Mouse (Mus musculus): Measurements from ENCODE around the gene Kctd4. TPM values are rescaled to one million over a fixed set of nuclear protein-coding genes. Genes with fewer than 3 reads are reported as not detected.
A peak's percentile ranks its signal among the peaks of the same experiment; 100 is the strongest.
"Not testable (repeated sequence)": the region's sequence is repeated elsewhere in the genome, so short reads cannot be mapped to it uniquely, and the experiment has no call there.

Gene Kctd4
- total RNA-seq (2021) = 10 to 100 TPM; 18.6 to 19.7 TPM
- long read RNA-seq, experiment 1, partial matches to known transcripts = 9 of 10 reads
- long read RNA-seq, experiment 1, other reads (novel, unspliced or antisense) = 1 of 10 reads
- long read RNA-seq, experiment 2, partial matches to known transcripts = 0 of 9 reads
- long read RNA-seq, experiment 2, other reads (novel, unspliced or antisense) = 9 of 9 reads

- Histone ChIP-seq H3K4me3 (no peak within 1 kb of the TSS), H3K27ac (no peak within 1 kb of the TSS)
- intact Hi-C loops (cut with DNase I) = no loop called here
- no peak for TF ChIP-seq CTCF (IDR thresholded peaks at IDR 0.05)
- DNase-seq (ENCODE audit: extremely low spot score in 1 of 2, low spot score in 2 of 2) = no peak
These were observed at the start of gene Kctd4 for GRCm38 (mm10) chr14:75954766-75955165. Gene Kctd4 (plus strand): TSS chr14:75955009.

GRCm38 (mm10) chr14:75906931-75907330 lies 47.9 kb upstream of the Kctd4 start:
- Histone ChIP-seq H3K27ac (no peak overlapping the region), H3K4me3 (no peak overlapping the region)
- no peak for TF ChIP-seq CTCF (IDR thresholded peaks at IDR 0.05)
- no peak for DNase-seq (ENCODE audit: extremely low spot score in 1 of 2, low spot score in 2 of 2)
- intact Hi-C loops (cut with DNase I) = no loop called here

GRCm38 (mm10) chr14:75911968-75912367 lies 42.8 kb upstream of the Kctd4 start:
- no peak for DNase-seq (ENCODE audit: extremely low spot score in 1 of 2, low spot score in 2 of 2)
- no peak for TF ChIP-seq CTCF (IDR thresholded peaks at IDR 0.05)
- intact Hi-C loops (cut with DNase I) = no loop called here
- peak overlapping the region; percentile 74 for H3K27ac ChIP-seq
- no peak overlapping the region for H3K4me3 ChIP-seq

- peak overlapping the region; percentile 74; the same call in 1 of the 2 replicates for H3K27ac ChIP-seq
- no peak for DNase-seq (ENCODE audit: extremely low spot score in 1 of 2, low spot score in 2 of 2)
- intact Hi-C loops (cut with DNase I) = no loop called here
- no peak overlapping the region for H3K4me3 ChIP-seq
- no peak for TF ChIP-seq CTCF (IDR thresholded peaks at IDR 0.05)
These were observed 42.1 kb upstream of the Kctd4 start for GRCm38 (mm10) chr14:75912665-75913064.

- Histone ChIP-seq H3K4me3 (no peak overlapping the region), H3K27ac (no peak overlapping the region)
- intact Hi-C loops (cut with DNase I) = no loop called here
- no peak for TF ChIP-seq CTCF (IDR thresholded peaks at IDR 0.05)
- no peak for DNase-seq (ENCODE audit: extremely low spot score in 1 of 2, low spot score in 2 of 2)
These were observed 31.3 kb upstream of the Kctd4 start for GRCm38 (mm10) chr14:75923314-75924052.

- H3K27ac ChIP-seq; intact Hi-C loops (cut with DNase I); DNase-seq (ENCODE audit: extremely low spot score in 1 of 2, low spot score in 2 of 2); H3K4me3 ChIP-seq: not testable (repeated sequence)
These were observed 25.1 kb upstream of the Kctd4 start for GRCm38 (mm10) chr14:75929713-75930112.

GRCm38 (mm10) chr14:75931266-75931665 lies 23.5 kb upstream of the Kctd4 start:
- intact Hi-C loops (cut with DNase I) = no loop called here
- no peak overlapping the region for H3K4me3 ChIP-seq
- H3K27ac ChIP-seq = no peak overlapping the region
- TF ChIP-seq CTCF (IDR thresholded peaks at IDR 0.05) = no peak
- DNase-seq (ENCODE audit: extremely low spot score in 1 of 2, low spot score in 2 of 2) = no peak

GRCm38 (mm10) chr14:75934359-75934758 lies 20.4 kb upstream of the Kctd4 start:
- intact Hi-C loops (cut with DNase I) = no loop called here
- Histone ChIP-seq H3K4me3 (no peak overlapping the region), H3K27ac (no peak overlapping the region)
- DNase-seq (ENCODE audit: extremely low spot score in 1 of 2, low spot score in 2 of 2) = no peak
- peak; percentile 31 for TF ChIP-seq CTCF (IDR thresholded peaks at IDR 0.05)

GRCm38 (mm10) chr14:75937714-75938113 lies 17.1 kb upstream of the Kctd4 start:
- no peak for DNase-seq (ENCODE audit: extremely low spot score in 1 of 2, low spot score in 2 of 2)
- H3K4me3 ChIP-seq = no peak overlapping the region
- TF ChIP-seq CTCF (IDR thresholded peaks at IDR 0.05) = no peak
- intact Hi-C loops (cut with DNase I) = no loop called here
- no peak overlapping the region for H3K27ac ChIP-seq

GRCm38 (mm10) chr14:75941500-75941899 lies 13.3 kb upstream of the Kctd4 start:
- intact Hi-C loops (cut with DNase I) = loop anchor here (5.0 kb wide), 1 partner anchor 44 kb away; no protein-coding TSS in a partner anchor
- Histone ChIP-seq H3K27ac (no peak overlapping the region), H3K4me3 (no peak overlapping the region)
- DNase-seq (ENCODE audit: extremely low spot score in 1 of 2, low spot score in 2 of 2) = no peak
- TF ChIP-seq CTCF (IDR thresholded peaks at IDR 0.05) = no peak

- H3K27ac ChIP-seq = no peak overlapping the region
- intact Hi-C loops (cut with DNase I) = loop anchor here (5.0 kb wide), 1 partner anchor 45 kb away; no protein-coding TSS in a partner anchor
- no peak for DNase-seq (ENCODE audit: extremely low spot score in 1 of 2, low spot score in 2 of 2)
- TF ChIP-seq CTCF (IDR thresholded peaks at IDR 0.05) = no peak
- no peak overlapping the region for H3K4me3 ChIP-seq
These were observed 12.4 kb upstream of the Kctd4 start for GRCm38 (mm10) chr14:75942365-75942764.

GRCm38 (mm10) chr14:75947674-75948073 lies 7.1 kb upstream of the Kctd4 start:
- Histone ChIP-seq H3K27ac (no peak overlapping the region), H3K4me3 (no peak overlapping the region)
- no peak for DNase-seq (ENCODE audit: extremely low spot score in 1 of 2, low spot score in 2 of 2)
- no peak for TF ChIP-seq CTCF (IDR thresholded peaks at IDR 0.05)
- intact Hi-C loops (cut with DNase I) = no loop called here

GRCm38 (mm10) chr14:75953011-75953410 lies 1.8 kb upstream of the Kctd4 start:
- no peak for TF ChIP-seq CTCF (IDR thresholded peaks at IDR 0.05)
- no peak overlapping the region for H3K4me3 ChIP-seq
- DNase-seq (ENCODE audit: extremely low spot score in 1 of 2, low spot score in 2 of 2) = no peak
- no peak overlapping the region for H3K27ac ChIP-seq
- intact Hi-C loops (cut with DNase I) = no loop called here

Measured in left cerebral cortex, adult 2 months (tissue).